Mouse (Mus musculus): Measurements from ENCODE around the gene Gm10643. TPM values are rescaled to one million over a fixed set of nuclear protein-coding genes. Genes with fewer than 3 reads are reported as not detected.

The Gm10643 gene
- polyA plus RNA-seq, 1 experiment from 2014 or later: 1.4 TPM

DNA sequence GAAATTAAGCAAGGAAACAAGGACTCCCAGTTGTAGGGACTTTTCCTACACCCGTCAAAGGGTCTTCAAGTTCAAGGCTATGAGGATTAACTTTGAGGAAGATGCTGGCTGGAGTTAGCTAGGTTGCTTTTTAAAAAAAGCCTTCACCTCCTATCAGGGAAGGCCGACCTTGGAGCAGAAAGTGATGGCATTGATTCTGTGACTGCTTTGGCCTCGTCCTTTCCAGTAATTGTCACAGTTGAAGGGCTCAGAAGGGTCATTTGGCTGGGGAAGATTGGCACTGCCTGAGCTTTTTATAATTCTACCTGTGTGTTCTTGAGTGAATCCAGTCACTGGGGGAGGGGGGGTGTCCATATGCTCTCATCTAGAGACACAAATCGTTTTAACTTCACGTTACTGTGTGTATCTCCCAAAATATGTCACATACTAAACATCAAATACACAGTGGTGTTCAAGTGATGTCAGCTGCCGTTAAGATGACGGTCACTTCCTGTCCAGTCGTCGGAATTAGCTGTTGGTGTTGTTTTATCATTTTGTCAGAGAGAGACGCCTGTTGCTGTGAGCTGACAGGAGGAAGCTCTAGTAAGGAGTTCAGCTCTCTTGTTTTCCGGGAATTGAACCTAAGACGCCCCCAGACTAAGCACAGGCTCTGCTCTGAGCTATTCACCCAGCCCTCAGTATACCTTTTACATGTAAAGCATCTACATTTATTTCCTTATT, 3.5 kb upstream of the Gm10643 start:
- H3K4me1 ChIP-seq: peaks cover 53% of the 10 kb centered on the region
- 46% methylated on average over 12 of the region's 12 CpGs for WGBS
- DNase-seq (ENCODE audit: low spot score): no peak
- H3K36me3 ChIP-seq: no peaks in the 10 kb centered on the region
- H3K9me3 ChIP-seq: no peaks in the 10 kb centered on the region
- H3K27ac ChIP-seq: 0 out of 2 replicates have a peak overlapping the region, but pooled peaks have one; percentile 48
- H3K27me3 ChIP-seq (ENCODE audit: insufficient read depth, poor library complexity, severe bottlenecking): no peaks in the 10 kb centered on the region
- H3K4me3 ChIP-seq: 0 out of 2 replicates have a peak overlapping the region, but pooled peaks have one; percentile 92

DNA sequence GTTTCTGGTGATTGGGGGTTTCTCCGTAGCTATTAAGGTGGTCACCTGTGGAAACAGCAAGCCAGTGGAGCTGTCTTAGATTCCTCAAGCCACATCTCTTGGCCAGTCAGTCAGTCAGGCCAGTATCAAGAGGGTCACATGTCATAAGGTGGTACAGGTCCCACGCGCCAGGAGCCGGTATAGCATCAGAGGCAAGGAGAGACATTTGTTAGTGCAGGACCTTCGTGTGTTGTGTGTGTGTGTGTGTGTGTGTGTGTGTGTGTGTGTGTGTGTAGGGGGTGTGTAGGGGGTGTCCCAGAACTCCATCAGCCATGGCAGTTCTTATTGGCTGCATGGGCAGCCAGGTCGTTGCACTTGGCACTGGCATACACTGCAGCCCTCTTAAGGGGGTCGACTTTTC, 3.0 kb upstream of the Gm10643 start:
- 84% methylated on average over 7 of the region's 7 CpGs for WGBS
- H3K36me3 ChIP-seq: no peaks in the 10 kb centered on the region
- H3K27ac ChIP-seq: no peak overlapping the region; the same call in 1 of the 2 replicates
- H3K4me1 ChIP-seq: peaks cover 49% of the 10 kb centered on the region
- H3K9me3 ChIP-seq: no peaks in the 10 kb centered on the region
- DNase-seq (ENCODE audit: low spot score): no peak
- H3K27me3 ChIP-seq (ENCODE audit: insufficient read depth, poor library complexity, severe bottlenecking): no peaks in the 10 kb centered on the region
- peak overlapping the region; percentile 92 for H3K4me3 ChIP-seq

DNA sequence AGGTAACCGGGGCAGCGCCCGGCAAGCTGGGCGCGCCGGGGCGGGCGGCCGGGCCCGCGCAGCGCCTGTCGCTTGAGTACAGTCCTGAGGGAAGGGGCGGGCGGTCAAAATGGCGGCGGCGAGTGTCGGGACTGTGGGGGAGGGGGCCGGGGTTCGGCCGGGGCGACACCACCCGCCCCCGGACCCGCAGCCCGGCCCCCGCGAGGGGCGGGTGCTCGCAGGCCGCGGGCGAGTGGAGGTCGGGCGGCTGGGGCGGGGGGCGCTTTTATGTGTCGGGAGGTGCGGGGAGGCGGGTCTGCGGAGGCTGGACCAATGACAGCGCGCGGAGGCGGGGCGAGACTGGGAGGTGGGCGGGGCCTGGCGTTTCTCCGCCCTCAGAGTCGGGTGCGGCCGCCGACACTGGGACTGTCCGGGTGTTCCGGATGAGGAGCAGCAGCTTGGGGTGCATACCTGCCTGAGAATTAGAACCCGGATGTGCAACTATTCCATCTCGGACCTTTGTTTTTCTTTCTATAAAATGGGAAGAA, 2.2 kb upstream of the Gm10643 start:
- H3K36me3 ChIP-seq: no peaks in the 10 kb centered on the region
- H3K4me1 ChIP-seq: peaks cover 43% of the 10 kb centered on the region
- DNase-seq (ENCODE audit: low spot score): peak; percentile 98
- H3K9me3 ChIP-seq: no peaks in the 10 kb centered on the region
- no peaks in the 10 kb centered on the region for H3K27me3 ChIP-seq (ENCODE audit: insufficient read depth, poor library complexity, severe bottlenecking)
- under 1% methylated on average over 54 of the region's 58 CpGs for WGBS
- H3K27ac ChIP-seq: peak overlapping the region; percentile 98
- H3K4me3 ChIP-seq: peak overlapping the region; percentile 92

GRCm38 (mm10) chr8:84066291-84066930, 1.5 kb upstream of the Gm10643 start, which contains the start of gene Rfx1:
Gene Rfx1 (plus strand): TSS chr8:84066834.
- WGBS: under 1% methylated on average over 51 of the region's 51 CpGs
- peak; percentile 100 for DNase-seq (ENCODE audit: low spot score)

GRCm38 (mm10) chr8:84065457-84066072, 628 bp upstream of the Gm10643 start:
- Histone ChIP-seq H3K36me3 (no peaks in the 10 kb centered on the region), H3K27me3 (ENCODE audit: insufficient read depth, poor library complexity, severe bottlenecking) (no peaks in the 10 kb centered on the region), H3K9me3 (no peaks in the 10 kb centered on the region), H3K27ac (peak overlapping the region; percentile 98), H3K4me1 (peaks cover 30% of the 10 kb centered on the region), H3K4me3 (peak overlapping the region; percentile 92)
- no peak for DNase-seq (ENCODE audit: low spot score)
- 27% methylated on average over 5 of the region's 5 CpGs for WGBS

More at GRCm38 (mm10) chr8:84066291-84066930, 1.5 kb upstream of the Gm10643 start, which contains the start of gene Rfx1:
- no peaks in the 10 kb centered on the region for H3K36me3 ChIP-seq
- peak within 1 kb of the TSS; percentile 92 for H3K4me3 ChIP-seq
- peak within 1 kb of the TSS; percentile 98 for H3K27ac ChIP-seq
- H3K27me3 ChIP-seq (ENCODE audit: insufficient read depth, poor library complexity, severe bottlenecking): no peaks in the 10 kb centered on the region
- no peaks in the 10 kb centered on the region for H3K9me3 ChIP-seq
- H3K4me1 ChIP-seq: peaks cover 36% of the 10 kb centered on the region

DNA sequence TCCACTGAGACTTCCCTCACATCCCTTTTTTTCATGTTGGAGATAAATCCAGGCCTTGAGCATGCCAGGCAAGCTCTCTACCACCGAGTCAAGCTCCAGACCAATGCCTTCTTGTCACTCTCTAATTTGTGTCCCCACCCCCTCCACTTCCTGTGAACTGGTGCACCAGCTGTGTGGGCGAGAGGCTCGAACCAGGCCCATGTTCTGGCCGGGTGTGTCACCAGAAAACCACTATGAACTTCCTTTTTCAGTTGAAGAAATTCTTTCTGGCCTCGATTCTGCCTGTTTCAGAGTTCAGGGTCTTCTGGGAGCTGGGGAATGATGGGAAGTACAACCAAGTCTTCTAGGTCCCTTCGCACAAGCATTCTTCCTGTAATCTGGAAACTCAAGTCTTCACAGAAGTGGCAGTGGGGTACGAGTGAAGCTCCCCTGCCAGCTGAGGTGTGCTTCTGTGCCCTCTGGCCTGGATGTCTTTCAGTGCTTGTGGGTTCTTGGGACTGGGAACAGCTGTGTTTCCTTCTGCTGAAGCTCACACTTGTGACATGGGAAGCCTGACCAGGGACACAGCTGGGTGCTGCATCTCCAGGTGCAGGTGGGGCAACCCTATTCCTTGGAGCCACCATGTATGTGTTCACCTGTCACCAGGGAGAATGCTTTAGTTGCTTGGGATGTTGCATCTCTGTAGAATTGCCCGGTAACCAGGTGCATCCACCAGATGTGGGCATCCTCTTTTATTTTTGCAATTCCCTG, 901 bp downstream of the Gm10643 start:
- DNase-seq (ENCODE audit: low spot score): no peak
- H3K27ac ChIP-seq: no peak overlapping the region

DNA sequence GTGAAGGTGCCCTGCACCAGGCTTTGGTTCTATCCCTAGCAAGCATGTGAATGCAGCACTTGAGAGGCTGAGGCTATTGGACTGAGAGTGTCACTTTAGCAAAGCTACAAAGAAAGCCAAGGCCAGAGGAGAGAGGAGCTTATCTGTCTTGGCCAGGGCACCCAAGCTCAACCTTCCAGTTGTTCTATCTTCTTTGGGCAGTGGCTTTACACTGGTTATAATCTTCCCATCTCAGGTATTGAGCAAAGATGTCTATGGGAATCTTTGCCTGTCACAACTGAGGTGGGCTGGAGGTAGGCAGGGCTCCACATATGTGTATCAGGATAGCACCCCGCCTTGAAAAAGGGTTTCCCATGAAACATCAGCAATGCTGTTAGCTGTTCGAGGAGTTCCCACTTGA, 4.7 kb downstream of the Gm10643 start:
- H3K27ac ChIP-seq: no peak overlapping the region
- H3K4me3 ChIP-seq: no peak overlapping the region
- H3K4me1 ChIP-seq: no peaks in the 10 kb centered on the region
- 0 out of 2 replicates have a peak, but pooled peaks cover 6% of the 10 kb centered on the region for H3K27me3 ChIP-seq (ENCODE audit: insufficient read depth, poor library complexity, severe bottlenecking)
- WGBS: 82% methylated on average over 2 of the region's 2 CpGs
- DNase-seq (ENCODE audit: low spot score): no peak
- no peaks in the 10 kb centered on the region for H3K9me3 ChIP-seq
- H3K36me3 ChIP-seq: no peaks in the 10 kb centered on the region

More for the DNA sequence above, 901 bp downstream of the Gm10643 start:
- Histone ChIP-seq H3K4me1 (peaks cover 16% of the 10 kb centered on the region), H3K27me3 (ENCODE audit: insufficient read depth, poor library complexity, severe bottlenecking) (no peaks in the 10 kb centered on the region), H3K9me3 (no peaks in the 10 kb centered on the region), H3K4me3 (no peak overlapping the region), H3K36me3 (no peaks in the 10 kb centered on the region)
- 59% methylated on average over 8 of the region's 8 CpGs for WGBS

DNA sequence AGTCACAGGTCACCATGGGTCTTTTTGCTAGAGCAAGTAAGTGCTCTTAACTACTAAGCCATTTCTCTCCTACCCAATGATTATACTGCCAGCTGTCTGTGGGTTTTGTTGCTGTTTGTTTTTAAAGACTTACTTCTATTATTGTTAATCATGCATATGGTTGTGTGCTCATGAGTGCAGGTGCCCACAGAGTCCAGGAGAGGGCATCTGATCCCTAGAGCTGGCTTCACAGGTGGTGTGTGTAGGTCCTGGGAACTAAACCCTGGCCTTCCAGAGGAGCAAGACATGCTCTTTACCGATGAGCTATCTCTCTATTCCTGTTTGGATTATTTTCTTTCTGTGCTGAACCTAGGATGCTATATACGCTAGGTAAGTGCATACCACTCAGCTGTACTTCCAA, 5.7 kb downstream of the Gm10643 start:
- WGBS: 81% methylated on average over 2 of the region's 2 CpGs
- 0 out of 2 replicates have a peak, but pooled peaks cover 6% of the 10 kb centered on the region for H3K27me3 ChIP-seq (ENCODE audit: insufficient read depth, poor library complexity, severe bottlenecking)
- H3K4me1 ChIP-seq: no peaks in the 10 kb centered on the region
- no peaks in the 10 kb centered on the region for H3K9me3 ChIP-seq
- H3K36me3 ChIP-seq: no peaks in the 10 kb centered on the region
- DNase-seq (ENCODE audit: low spot score): no peak
- H3K27ac ChIP-seq: no peak overlapping the region
- H3K4me3 ChIP-seq: no peak overlapping the region

GRCm38 (mm10) chr8:84057827-84058226, 7.1 kb downstream of the Gm10643 start:
- Histone ChIP-seq H3K9me3 (no peaks in the 10 kb centered on the region), H3K36me3 (no peaks in the 10 kb centered on the region), H3K4me3 (no peak overlapping the region), H3K27me3 (ENCODE audit: insufficient read depth, poor library complexity, severe bottlenecking) (0 out of 2 replicates have a peak, but pooled peaks cover 6% of the 10 kb centered on the region), H3K4me1 (no peaks in the 10 kb centered on the region; the same call in 1 of the 2 replicates), H3K27ac (no peak overlapping the region)
- WGBS: 76% methylated on average over 1 of the region's 1 CpGs
- DNase-seq (ENCODE audit: low spot score): no peak

DNA sequence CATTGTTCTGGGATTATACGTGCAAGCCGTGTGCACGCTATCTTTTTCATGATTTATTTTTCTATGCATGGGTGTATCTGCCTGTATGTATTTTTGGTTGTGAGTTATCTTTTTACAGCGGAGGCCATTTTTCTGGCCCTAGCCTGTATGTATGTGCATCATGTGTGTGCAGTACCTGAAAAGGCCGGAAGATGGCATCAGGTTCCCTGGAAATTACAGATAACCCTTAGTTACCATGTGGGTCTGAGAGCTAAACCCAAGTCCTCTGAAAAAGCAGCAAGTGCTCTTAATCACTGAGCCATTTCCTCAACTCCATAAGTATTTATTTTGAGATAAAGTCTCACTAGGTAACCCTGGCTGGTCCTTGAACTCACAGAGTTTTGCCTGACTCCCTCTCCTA, 11.7 kb downstream of the Gm10643 start:
- Histone ChIP-seq H3K9me3 (no peaks in the 10 kb centered on the region), H3K27me3 (ENCODE audit: insufficient read depth, poor library complexity, severe bottlenecking) (0 out of 2 replicates have a peak, but pooled peaks cover 10% of the 10 kb centered on the region), H3K27ac (no peak overlapping the region), H3K4me3 (no peak overlapping the region), H3K4me1 (peaks cover 5% of the 10 kb centered on the region; the same call in 1 of the 2 replicates), H3K36me3 (no peaks in the 10 kb centered on the region)
- DNase-seq (ENCODE audit: low spot score): no peak
- WGBS: 90% methylated on average over 5 of the region's 5 CpGs

- H3K27ac ChIP-seq: no peak overlapping the region
- 64% methylated on average over 3 of the region's 3 CpGs for WGBS
- H3K4me3 ChIP-seq: no peak overlapping the region
- H3K27me3 ChIP-seq (ENCODE audit: insufficient read depth, poor library complexity, severe bottlenecking): 0 out of 2 replicates have a peak, but pooled peaks cover 7% of the 10 kb centered on the region
- DNase-seq (ENCODE audit: low spot score): no peak
- peaks cover 5% of the 10 kb centered on the region; the same call in 1 of the 2 replicates for H3K4me1 ChIP-seq
- H3K36me3 ChIP-seq: no peaks in the 10 kb centered on the region
- no peaks in the 10 kb centered on the region for H3K9me3 ChIP-seq
Measured at GRCm38 (mm10) chr8:84052746-84053145, 12.2 kb downstream of the Gm10643 start.

- H3K4me3 ChIP-seq: no peak overlapping the region
- H3K36me3 ChIP-seq: no peaks in the 10 kb centered on the region
- no peaks in the 10 kb centered on the region for H3K9me3 ChIP-seq
- H3K27ac ChIP-seq: no peak overlapping the region
- no peak for DNase-seq (ENCODE audit: low spot score)
- peaks cover 15% of the 10 kb centered on the region for H3K4me1 ChIP-seq
- 69% methylated on average over 5 of the region's 5 CpGs for WGBS
- H3K27me3 ChIP-seq (ENCODE audit: insufficient read depth, poor library complexity, severe bottlenecking): peaks cover 29% of the 10 kb centered on the region
Measured at GRCm38 (mm10) chr8:84048171-84048570, 16.8 kb downstream of the Gm10643 start.
